In genomic region chr3:79977656-79978450, GRCm38 (mm10) we compare ENCODE assay signal across 15 mouse cellular contexts.
DNase-seq lines count a peak whose midpoint lies in the region; ATAC-seq lines count a peak whose summit lies in the region.
"Had no signal": no experiment of that assay in that cellular context is flagged by ENCODE, and none has a peak within 500 bp of the region (broad histone marks: within the 10 kb centered on the region; RNA-seq: fewer than 3 reads in every experiment).

No protein-coding gene starts in this region.

- 0 out of 2 replicates have a peak, but pooled peaks cover 2% of the 10 kb centered on the region for H3K4me1 ChIP-seq in midbrain, embryonic 11.5 days (ENCODE audit: control insufficient read depth, insufficient read depth, low read length)
- peaks cover 6% of the 10 kb centered on the region; the same call in 1 of the 2 replicates for H3K4me1 ChIP-seq in midbrain, embryonic 16.5 days (ENCODE audit: control insufficient read depth, insufficient read depth, low read length)
- no peaks in the 10 kb centered on the region for H3K4me1 ChIP-seq in kidney, embryonic 14.5 days (ENCODE audit: control insufficient read depth, insufficient read depth, low read length)
- 0 out of 2 replicates have a peak, but pooled peaks cover 3% of the 10 kb centered on the region for H3K4me1 ChIP-seq in stomach, embryonic 15.5 days
- H3K4me1 ChIP-seq: embryonic facial prominence, embryonic 12.5 days; hindbrain, embryonic 15.5 days; limb, embryonic 12.5 days; neural tube, embryonic 13.5 days had no signal

- H3K9ac ChIP-seq in midbrain, embryonic 11.5 days (ENCODE audit: low read length) = no peak overlapping the region
- H3K9ac ChIP-seq in midbrain, embryonic 16.5 days (ENCODE audit: low read depth, low read length) = no peak overlapping the region
- H3K9ac ChIP-seq in kidney, embryonic 14.5 days (ENCODE audit: low read depth, low read length) = no peak overlapping the region
- no peak overlapping the region for H3K9ac ChIP-seq in stomach, embryonic 15.5 days
- H3K9ac ChIP-seq: embryonic facial prominence, embryonic 12.5 days; hindbrain, embryonic 15.5 days; limb, embryonic 12.5 days; neural tube, embryonic 13.5 days had no signal

- no peak overlapping the region for H3K4me2 ChIP-seq in midbrain, embryonic 11.5 days
- H3K4me2 ChIP-seq in midbrain, embryonic 16.5 days (ENCODE audit: low read length) = no peak overlapping the region
- no peak overlapping the region for H3K4me2 ChIP-seq in kidney, embryonic 14.5 days (replicated peaks; ENCODE audit: low read depth, low read length)
- H3K4me2 ChIP-seq in stomach, embryonic 15.5 days = no peak overlapping the region
- H3K4me2 ChIP-seq: embryonic facial prominence, embryonic 12.5 days; hindbrain, embryonic 15.5 days; limb, embryonic 12.5 days; neural tube, embryonic 13.5 days had no signal

- ATAC-seq in midbrain, embryonic 11.5 days (ENCODE audit: low FRiP score) = 0 out of 2 replicates have a peak, but pooled peaks have one; percentile 35
- no peak for ATAC-seq in midbrain, embryonic 16.5 days
- ATAC-seq in kidney, embryonic 14.5 days (ENCODE audit: low FRiP score, low TSS enrichment) = 0 out of 2 replicates have a peak, but pooled peaks have one; percentile 24
- peak; percentile 33; the same call in 1 of the 2 replicates for ATAC-seq in stomach, embryonic 15.5 days (ENCODE audit: insufficient read depth, low FRiP score, low read depth)
- ATAC-seq: activated CD4-positive, CD25-positive, alpha-beta regulatory T cell, adult 4 months had no signal

- DNase-seq in adrenal gland, postnatal 14 days = peak; percentile 32
- no peak for DNase-seq in adrenal gland, postnatal 36 days
- DNase-seq in midbrain, embryonic 11.5 days (ENCODE audit: low spot score, missing footprints) = no peak
- DNase-seq in layer of hippocampus, adult 9-11 months = no peak
- DNase-seq in thymus, postnatal 10 days (ENCODE audit: low spot score in 2 of 2) = no peak
- DNase-seq: B cell, adult 2 months; thymus, adult 2 months had no signal

- no peaks in the 10 kb centered on the region for H3K9me3 ChIP-seq in midbrain, embryonic 11.5 days (ENCODE audit: control insufficient read depth, low read length)
- no peaks in the 10 kb centered on the region for H3K9me3 ChIP-seq in midbrain, embryonic 16.5 days (replicated peaks; ENCODE audit: control insufficient read depth, low read length, poor library complexity, severe bottlenecking)
- no peaks in the 10 kb centered on the region for H3K9me3 ChIP-seq in kidney, embryonic 14.5 days (ENCODE audit: control insufficient read depth, low read length)
- no peaks in the 10 kb centered on the region for H3K9me3 ChIP-seq in stomach, embryonic 15.5 days
- H3K9me3 ChIP-seq: embryonic facial prominence, embryonic 12.5 days; hindbrain, embryonic 15.5 days; limb, embryonic 12.5 days; neural tube, embryonic 13.5 days had no signal

- WGBS in midbrain, embryonic 11.5 days = 77% methylated on average over 11 of the region's 11 CpGs
- WGBS in midbrain, embryonic 16.5 days = 79% methylated on average over 11 of the region's 11 CpGs
- WGBS in kidney, embryonic 14.5 days = 57% methylated on average over 11 of the region's 11 CpGs
- 48% methylated on average over 11 of the region's 11 CpGs for WGBS in stomach, embryonic 15.5 days

- H3K36me3 ChIP-seq in midbrain, embryonic 11.5 days (ENCODE audit: control insufficient read depth, insufficient read depth, low read length) = no peaks in the 10 kb centered on the region
- no peaks in the 10 kb centered on the region for H3K36me3 ChIP-seq in midbrain, embryonic 16.5 days (ENCODE audit: control insufficient read depth, insufficient read depth, low read length)
- H3K36me3 ChIP-seq in kidney, embryonic 14.5 days (ENCODE audit: control insufficient read depth, insufficient read depth, low read length) = no peaks in the 10 kb centered on the region
- no peaks in the 10 kb centered on the region for H3K36me3 ChIP-seq in stomach, embryonic 15.5 days
- H3K36me3 ChIP-seq: embryonic facial prominence, embryonic 12.5 days; hindbrain, embryonic 15.5 days; limb, embryonic 12.5 days; neural tube, embryonic 13.5 days had no signal

- H3K27ac ChIP-seq in midbrain, embryonic 11.5 days (ENCODE audit: low read depth, low read length) = no peak overlapping the region
- H3K27ac ChIP-seq in midbrain, embryonic 16.5 days (ENCODE audit: low read length) = no peak overlapping the region
- peak overlapping the region; percentile 18; the same call in 1 of the 2 replicates for H3K27ac ChIP-seq in kidney, embryonic 14.5 days (ENCODE audit: low read depth, low read length)
- H3K27ac ChIP-seq in stomach, embryonic 15.5 days = peak overlapping the region; percentile 40; the same call in 1 of the 2 replicates
- H3K27ac ChIP-seq: embryonic facial prominence, embryonic 12.5 days; hindbrain, embryonic 15.5 days; limb, embryonic 12.5 days; neural tube, embryonic 13.5 days had no signal

- H3K4me3 ChIP-seq in midbrain, embryonic 11.5 days (ENCODE audit: low read depth, low read length) = no peak overlapping the region
- no peak overlapping the region for H3K4me3 ChIP-seq in midbrain, embryonic 16.5 days (ENCODE audit: low read depth, low read length)
- no peak overlapping the region for H3K4me3 ChIP-seq in kidney, embryonic 14.5 days (ENCODE audit: low read length)
- H3K4me3 ChIP-seq in stomach, embryonic 15.5 days (replicated peaks) = no peak overlapping the region
- H3K4me3 ChIP-seq: embryonic facial prominence, embryonic 12.5 days; hindbrain, embryonic 15.5 days; limb, embryonic 12.5 days; neural tube, embryonic 13.5 days had no signal

- no peaks in the 10 kb centered on the region for H3K27me3 ChIP-seq in midbrain, embryonic 11.5 days (ENCODE audit: control insufficient read depth, insufficient read depth, low read length)
- H3K27me3 ChIP-seq in midbrain, embryonic 16.5 days (ENCODE audit: control insufficient read depth, insufficient read depth, low read depth, low read length) = no peaks in the 10 kb centered on the region
- no peaks in the 10 kb centered on the region for H3K27me3 ChIP-seq in kidney, embryonic 14.5 days (ENCODE audit: control insufficient read depth, insufficient read depth, low read length)
- H3K27me3 ChIP-seq in stomach, embryonic 15.5 days (replicated peaks) = no peaks in the 10 kb centered on the region
- H3K27me3 ChIP-seq: embryonic facial prominence, embryonic 12.5 days; hindbrain, embryonic 15.5 days; limb, embryonic 12.5 days; neural tube, embryonic 13.5 days had no signal

Comparison
In these comparisons a context has a peak if more than half of its experiments do, and no peak if none do; other contexts are left out.
1. H3K27ac ChIP-seq: peak in kidney, embryonic 14.5 days (single experiment) and stomach, embryonic 15.5 days (single experiment); none in midbrain, embryonic 11.5 days (single experiment) and midbrain, embryonic 16.5 days (single experiment).